Mouse (Mus musculus) gastrocnemius, postnatal 36 days (tissue): ENCODE measurements around the gene Acbd3. TPM values are rescaled to one million over a fixed set of nuclear protein-coding genes. Genes with fewer than 3 reads are reported as not detected.

Source experiments
- DNase-seq, 2 experiments: peaks; one replicate each; pipeline ENCODE4 v3.0.0; 2022
- intact Hi-C: fragments of 180-260 bp; cut with DNase I; formaldehyde crosslinking; loops from one replicate; pipeline ENCODE4 v1.15.1; 2025
- total RNA-seq, 2 experiments: library from RNA; stranded (reverse); gene quantifications; 2 replicates each; pipeline ENCODE4 v1.2.3; 2021

Acbd3 gene
- total RNA-seq, 2 experiments from 2014 or later: 10.5 to 11.4 TPM

DNA sequence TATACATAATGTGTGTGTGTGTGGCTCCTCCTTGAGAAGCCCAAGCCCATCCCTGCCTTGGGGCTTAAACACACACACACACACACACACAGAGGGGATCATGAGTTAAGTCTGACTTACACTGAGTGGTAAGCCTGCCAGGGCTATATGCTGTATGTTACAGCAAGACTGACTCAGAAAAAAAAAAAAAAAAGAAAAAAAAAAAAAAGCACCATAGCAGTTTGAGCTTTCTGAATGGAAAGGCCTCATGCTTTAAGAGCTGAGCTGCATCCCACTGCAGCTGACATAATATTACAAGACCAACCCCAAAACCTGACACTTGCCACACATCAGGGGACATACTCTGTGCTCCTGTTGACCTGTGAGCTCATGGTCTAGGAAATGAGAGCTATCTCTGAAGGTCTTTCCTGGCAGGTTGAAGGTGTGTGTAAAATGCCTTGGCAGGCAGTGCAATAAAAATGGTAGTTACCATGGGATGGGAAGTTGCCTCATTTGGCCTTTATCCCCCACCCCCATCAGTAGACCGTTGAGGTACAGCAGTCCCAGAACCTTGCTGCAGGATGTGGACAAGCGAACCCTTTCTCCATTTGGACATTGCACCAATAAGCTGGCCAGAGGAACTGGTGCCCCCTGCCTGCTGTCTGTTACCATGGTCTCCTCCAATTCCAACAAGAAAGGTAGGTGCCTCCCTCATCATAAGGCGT is 31.6 kb downstream of the Acbd3 start:
- intact Hi-C loops: no loop called here

DNA sequence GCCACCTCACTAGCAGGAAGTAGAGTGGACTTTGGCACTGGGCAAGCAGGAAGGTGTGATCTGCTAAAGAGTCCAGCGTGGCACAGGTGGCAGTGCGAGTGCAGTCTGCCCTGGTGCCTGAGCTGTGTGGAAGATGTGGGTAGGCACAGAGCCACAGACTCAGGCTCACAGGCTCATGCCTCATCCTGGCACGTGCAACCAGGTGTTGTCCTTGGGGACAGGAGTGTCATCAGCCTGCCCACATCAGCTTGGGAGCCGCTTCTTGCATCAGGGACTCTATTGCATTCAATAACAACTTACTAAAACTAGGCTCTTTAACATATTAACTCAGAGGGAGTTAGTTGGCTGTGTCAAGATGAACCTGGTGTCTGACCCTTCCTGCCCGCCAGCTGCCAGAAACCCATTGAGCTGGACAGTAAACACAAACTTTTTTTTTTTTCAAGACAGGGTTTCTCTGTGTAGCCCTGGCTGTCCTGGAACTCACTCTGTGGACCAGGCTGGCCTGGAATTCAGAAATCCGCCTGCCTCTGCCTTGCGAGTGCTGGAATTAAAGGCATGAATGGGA is 32.2 kb downstream of the Acbd3 start:
- intact Hi-C loops: no loop called here
- no peak for DNase-seq

More for the DNA sequence above, 31.6 kb downstream of the Acbd3 start:
- DNase-seq: no peak

DNA sequence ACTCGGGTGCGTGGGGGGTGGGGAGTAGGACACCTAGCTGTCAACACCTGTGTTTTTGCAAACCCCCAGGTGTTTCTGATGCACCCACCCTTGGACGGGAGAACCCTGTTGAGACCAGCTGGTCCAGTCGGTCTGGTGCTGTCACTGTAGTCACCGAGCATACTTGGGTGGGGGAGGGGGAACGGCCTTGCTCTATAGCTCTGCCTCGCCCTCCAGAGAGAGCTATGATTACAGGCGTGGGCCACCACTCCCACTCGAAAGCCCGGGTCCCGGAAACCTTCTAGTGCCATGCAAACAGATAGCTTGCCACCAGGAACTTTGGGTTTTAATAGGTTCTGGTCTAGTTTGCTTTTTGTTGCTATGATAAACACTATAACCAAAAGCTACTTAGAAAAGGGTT is 36.3 kb downstream of the Acbd3 start:
- no peak for DNase-seq
- intact Hi-C loops: loop anchor here (5.0 kb wide), 1 partner anchor 330 kb away; no protein-coding TSS in a partner anchor

DNA sequence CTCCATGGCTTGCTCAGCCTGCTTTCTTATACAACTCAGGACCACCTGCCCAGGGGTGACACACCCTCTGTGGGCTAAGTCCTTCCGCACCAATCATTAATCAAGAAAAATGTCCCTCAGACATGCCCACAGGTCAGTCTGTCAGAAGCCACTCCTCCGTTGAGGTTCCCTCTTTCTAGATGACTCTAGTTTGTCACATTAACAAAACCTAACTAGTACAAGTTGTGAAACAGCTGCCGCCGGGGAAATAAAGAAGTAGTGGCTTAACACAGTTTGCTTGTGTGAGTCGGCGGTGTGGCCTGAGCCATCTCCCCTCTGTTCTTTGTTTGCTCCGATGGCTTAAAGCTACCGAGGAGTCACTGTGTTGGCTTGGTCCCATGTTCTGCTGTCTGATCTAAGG is 36.8 kb downstream of the Acbd3 start:
- intact Hi-C loops: loop anchor here (5.0 kb wide), 1 partner anchor 330 kb away; no protein-coding TSS in a partner anchor
- DNase-seq: no peak

DNA sequence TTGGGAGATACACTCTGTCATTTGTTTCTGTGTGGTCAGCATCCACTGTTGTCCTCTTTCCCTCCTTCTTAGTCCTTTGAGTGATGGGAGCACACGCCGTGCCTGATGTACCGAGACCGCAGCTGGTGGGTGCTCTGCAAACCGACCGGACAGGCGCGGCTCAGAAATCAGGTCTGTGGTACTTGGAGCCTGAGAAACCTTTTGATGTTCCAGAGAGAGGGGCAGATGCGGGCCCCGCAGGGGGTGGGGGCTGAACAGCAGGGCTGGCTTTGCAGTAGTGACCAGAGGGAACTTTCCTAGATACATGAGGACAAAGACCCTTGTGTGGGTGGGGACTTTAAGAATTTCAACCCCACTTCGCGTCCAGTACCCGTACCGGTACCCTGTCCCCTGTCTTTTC is 37.5 kb downstream of the Acbd3 start:
- intact Hi-C loops: loop anchor here (5.0 kb wide), 1 partner anchor 331 kb away; no protein-coding TSS in a partner anchor
- DNase-seq: no peak

DNA sequence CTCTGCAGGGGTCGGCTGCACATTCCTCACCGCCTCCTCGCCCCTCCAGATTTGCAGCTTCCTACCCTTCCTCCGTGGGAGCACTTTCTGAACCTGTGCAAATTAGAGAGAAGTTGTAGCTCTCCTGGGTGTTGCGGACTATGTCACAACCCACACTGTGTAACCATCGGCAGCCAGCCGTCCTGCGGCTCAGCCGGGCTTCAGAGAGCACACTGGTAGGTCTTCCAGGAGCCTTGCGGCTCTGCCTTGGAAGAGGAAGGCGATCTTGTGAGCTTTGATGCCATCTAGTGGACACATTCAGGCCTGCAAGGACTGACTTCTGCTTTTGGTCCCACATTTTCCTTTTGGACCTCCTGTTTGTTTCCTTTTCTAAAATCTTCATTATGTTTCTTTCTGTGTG is 38.0 kb downstream of the Acbd3 start:
- peak; percentile 67 to 77 for DNase-seq
- intact Hi-C loops: loop anchor here (1.0 to 5.0 kb wide), 2 partner anchors 44 to 332 kb away; no protein-coding TSS in a partner anchor

DNA sequence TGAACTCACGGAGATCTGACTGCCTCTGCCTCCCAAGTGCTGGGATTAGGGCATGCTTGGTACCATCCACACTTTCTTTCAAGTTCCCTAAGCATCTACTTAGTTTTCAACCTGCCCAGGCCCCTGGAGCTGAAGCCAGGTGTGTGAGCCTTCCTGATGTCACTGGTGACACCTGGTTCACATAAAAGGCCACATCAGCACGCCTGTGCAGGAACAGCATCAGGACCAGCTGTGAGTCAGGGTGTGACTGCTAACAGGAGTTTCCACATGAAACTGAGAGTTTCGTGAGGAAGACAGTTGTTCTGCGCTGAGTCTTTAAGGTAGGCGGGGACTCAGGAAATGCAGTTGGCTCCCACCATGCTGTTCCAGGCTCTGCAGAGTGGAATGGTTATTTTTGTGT is 39.5 kb downstream of the Acbd3 start:
- no peak for DNase-seq
- intact Hi-C loops: loop anchor here (5.0 kb wide), 1 partner anchor 97 kb away; no protein-coding TSS in a partner anchor

DNA sequence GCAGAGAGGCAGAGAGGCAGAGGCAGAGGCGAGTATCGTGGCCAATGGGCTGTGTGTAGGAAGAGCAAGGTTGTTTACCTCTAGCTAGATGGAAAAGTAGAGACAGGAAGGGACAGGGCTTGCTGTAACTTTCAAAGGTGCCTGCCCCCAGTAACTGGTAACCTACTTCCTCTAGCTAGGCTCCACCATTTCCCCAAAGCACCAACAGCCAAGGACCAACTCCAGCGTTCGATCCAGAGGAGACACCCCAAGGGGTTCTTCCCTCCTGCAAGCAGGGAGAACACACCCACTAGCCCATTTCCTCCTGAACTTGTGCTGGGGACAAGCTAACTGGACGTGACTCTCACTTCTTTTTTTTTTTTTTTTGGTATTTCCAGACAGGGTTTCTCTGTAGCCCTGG is 40.7 kb downstream of the Acbd3 start:
- no peak for DNase-seq
- intact Hi-C loops: loop anchor here (5.0 kb wide), 1 partner anchor 96 kb away; no protein-coding TSS in a partner anchor

DNA sequence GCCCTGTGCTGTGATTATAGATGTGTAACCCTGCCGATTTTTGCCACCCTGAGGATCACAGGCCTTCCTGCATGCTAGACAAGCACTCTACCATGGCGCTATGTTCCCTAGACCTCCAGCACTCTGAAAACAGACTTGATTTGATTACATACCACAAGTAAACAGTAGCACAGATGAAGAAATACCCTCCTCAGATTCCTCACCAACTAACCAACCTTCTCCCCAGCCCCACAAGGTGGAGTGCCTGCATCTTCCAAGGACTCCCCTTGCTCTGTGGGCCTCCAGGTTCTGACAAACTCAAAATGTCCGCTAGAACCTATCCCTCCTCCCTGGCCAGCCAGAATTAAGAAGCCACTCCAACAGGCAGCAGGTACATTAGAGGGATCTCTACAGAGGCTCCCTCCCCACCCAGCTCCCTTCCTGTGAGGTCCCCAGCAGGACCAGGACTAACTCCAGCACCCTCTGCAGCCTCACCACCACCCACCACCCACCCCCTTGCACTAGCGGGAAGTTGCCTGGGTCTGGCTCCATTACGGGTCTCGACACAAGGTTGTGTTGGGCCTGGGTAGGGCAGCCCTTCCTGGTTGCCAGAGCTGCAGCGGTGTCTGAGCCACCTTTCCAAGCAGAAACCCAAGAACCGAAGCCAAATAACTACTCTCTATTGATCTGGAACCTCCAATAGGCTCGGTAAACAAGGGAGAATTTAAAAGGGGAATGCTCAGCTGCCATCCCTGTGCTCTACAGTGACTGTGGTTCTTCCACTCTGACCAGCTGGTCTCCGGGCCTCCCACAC is 41.9 kb downstream of the Acbd3 start:
- intact Hi-C loops: loop anchor here (2.0 to 5.0 kb wide), 2 partner anchors 45 to 95 kb away; partner anchors contain the start of gene H3f3a
- no peak for DNase-seq

DNA sequence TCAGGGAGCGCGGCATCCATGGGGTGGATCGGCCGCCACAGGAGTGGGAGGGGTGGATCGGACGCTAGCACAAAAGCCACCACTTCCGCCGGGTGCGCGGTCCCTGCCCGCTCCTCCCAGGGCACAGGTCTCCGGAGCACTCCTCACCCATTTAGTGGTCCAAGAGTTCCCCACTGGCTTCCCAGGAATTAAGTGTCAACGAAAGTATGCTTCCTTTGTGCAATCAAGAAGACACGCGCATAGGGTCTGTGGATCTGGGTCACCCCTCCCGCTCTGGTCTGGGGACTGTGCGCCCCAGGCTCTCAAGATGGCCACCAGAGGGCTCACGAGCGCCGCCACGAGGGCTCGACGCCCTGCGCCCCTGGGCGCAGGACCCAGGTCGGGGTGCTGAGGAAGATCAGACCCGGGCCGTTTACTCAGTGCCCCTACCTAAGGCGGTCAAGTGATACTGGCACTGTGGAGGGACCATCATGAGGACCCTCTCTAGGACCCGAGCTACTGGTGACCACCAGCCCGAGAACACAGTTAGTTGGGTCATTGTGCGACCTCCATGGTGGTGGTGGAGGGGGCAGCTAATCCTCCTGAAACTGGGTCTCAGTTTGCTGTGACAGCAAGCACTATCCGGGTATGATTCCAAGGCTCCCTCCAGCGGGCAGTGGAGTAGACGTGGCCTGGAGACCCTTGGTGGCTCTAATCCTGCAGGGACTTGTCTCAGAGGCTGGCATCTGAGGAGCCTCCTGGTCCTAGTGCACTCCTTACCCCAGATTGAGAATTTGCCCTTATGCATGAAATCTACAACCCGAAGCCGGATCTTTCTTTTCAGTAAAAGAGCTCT is 42.7 kb downstream of the Acbd3 start:
- DNase-seq: peak; percentile 67 to 81
- intact Hi-C loops: loop anchor here (2.0 to 5.0 kb wide), 2 partner anchors 44 to 94 kb away; partner anchors contain the start of gene H3f3a

DNA sequence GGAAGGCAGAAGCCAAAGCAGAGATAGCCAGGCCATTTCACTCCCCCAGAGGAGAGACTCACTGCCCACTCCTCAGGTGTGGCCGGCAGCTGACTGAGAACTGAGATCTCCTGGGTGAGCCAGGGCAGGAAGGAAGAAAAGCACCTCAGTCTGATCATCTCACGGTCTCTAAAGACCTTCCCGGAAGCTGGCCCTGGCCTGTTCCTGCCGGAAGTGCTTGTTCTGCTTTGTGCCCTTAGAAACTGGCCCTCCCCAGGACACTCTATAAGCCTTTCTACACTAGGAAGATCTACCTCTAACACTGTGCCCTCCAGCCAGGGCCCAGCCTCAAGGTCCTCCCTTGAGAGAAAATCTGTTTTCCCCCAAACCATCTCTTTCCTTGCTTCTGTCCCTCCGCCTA is 45.5 kb downstream of the Acbd3 start:
- no peak for DNase-seq
- intact Hi-C loops: no loop called here

DNA sequence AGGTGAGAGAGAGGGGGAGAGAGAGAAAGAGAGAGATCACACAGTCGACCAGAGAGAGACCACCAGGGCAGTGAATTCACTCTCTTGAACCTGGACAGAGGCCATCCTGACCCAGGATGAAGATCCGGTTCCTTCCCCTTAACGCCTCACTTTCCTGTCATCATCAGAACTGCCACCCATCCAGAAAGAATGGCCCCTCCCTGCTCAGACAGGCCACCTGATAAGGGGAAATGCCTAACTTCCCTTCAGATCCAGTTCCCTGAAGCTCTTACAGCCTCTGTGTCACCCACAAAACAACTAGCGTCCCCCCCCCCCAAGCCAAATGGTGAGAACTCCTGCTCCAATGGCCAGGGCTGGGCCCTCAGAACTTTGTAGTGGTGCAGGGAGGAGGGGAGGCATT is 45.9 kb downstream of the Acbd3 start:
- intact Hi-C loops: no loop called here
- DNase-seq: no peak

DNA sequence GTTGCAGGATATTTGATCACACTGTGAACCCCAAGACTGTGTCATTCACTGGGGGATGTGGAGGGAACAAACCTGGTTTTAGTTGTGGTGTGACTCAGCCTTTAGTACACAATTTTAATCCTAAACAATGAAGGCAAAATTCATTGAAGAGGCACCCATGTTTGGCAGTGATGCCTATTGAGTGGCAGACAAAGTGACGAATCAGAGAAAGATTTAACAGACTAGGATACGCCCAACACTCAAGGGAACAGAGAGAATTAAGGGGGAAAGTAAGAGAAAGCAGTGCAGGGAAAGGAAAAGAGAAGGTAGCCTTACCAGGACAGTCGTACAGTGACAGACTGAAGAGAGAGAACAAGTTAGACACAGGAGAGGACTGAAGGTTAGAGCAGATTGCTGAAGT is 46.4 kb downstream of the Acbd3 start:
- no peak for DNase-seq
- intact Hi-C loops: no loop called here

DNA sequence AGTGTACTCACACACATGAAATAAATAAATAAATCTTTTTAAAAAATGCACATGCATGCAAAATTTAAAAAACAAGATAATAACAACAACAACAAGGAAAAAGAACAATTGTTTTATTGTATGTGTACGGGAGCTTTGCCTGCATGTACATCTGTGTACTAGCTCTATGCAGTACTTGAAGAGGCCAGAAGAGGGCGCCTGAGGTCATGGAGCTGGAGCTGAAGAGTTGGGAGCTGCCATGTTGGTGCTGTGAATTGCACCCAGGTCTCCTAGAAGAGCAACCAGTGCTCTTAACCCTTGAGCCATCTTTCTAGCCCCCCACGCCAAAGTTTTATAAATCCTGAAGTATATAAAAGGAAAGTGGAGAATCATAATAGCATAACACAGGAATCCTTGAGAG is 48.8 kb downstream of the Acbd3 start:
- intact Hi-C loops: no loop called here
- DNase-seq: no peak

DNA sequence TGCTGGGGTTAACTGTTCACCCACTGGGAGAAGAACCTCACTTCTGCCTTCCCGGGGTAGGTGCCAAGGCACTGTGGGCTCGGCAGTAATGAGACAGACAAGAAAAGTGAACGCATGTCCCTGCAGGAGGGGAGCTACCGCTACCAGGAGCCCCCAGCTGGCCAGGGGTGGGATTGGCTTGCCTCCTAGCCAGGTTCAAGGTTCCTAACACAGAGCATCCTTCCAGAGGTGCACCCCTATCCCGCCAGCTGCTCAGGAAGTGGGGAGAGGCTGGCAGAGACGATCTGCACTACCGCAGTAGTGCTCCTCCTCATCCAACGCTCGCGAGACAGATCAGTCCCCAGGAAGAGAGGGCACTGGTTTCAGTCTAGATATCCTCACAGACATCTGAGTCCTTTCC is 49.5 kb downstream of the Acbd3 start:
- intact Hi-C loops: no loop called here
- DNase-seq: no peak

DNA sequence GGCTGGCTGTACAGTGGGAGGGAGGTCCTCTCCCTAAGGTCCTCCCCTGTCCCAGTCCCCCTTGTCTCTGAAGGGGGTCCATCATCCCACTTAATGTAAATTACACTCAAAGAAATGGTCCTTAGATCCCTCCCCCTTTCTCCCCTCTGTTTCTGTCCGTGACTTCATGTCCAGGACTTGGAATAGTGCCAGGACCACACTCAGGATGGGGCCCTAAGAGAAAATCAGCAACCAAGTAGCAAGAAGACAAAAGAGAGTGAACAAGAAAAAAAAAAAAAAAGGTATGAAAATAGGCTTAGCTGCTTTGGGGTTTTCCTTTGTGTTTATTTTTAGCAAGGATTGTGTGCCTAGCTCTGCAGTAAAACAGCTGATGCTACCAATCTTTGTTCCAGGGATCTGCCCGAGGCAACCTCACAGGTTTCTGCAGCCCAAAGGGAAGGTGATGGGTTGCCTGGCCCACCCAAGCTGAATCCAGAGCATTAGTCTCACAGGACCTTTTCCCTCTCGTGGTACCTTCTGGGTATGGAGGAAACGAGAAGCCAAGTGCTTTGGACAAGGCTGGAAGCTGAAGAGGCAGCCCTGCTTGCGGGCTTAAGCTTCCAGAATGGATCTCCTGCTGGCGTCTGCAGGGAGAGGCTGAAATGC is 50.1 kb downstream of the Acbd3 start:
- DNase-seq: no peak
- intact Hi-C loops: loop anchor here (2.0 kb wide), 1 partner anchor 37 kb away; the partner anchor contains the start of gene H3f3a

DNA sequence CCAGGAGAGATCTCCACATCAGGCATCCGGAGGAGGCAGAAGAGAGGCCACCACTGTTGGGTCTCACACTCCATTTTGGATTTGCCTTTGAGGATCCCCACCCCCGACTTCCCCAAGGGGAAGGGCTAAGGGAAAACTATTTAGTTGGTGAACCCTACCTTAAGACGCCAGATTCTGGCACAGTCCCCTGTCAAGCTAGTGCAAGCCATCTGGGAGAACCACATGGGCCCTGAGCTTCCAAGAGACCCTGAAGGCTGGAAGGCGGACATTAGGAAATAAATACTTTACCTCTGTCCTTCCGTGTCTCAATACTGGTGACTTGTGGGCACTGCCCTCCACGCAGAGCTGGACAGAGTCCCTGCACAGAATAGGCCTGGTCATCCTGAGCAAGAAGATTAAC is 50.7 kb downstream of the Acbd3 start:
- DNase-seq: no peak
- intact Hi-C loops: loop anchor here (2.0 kb wide), 1 partner anchor 36 kb away; the partner anchor contains the start of gene H3f3a

DNA sequence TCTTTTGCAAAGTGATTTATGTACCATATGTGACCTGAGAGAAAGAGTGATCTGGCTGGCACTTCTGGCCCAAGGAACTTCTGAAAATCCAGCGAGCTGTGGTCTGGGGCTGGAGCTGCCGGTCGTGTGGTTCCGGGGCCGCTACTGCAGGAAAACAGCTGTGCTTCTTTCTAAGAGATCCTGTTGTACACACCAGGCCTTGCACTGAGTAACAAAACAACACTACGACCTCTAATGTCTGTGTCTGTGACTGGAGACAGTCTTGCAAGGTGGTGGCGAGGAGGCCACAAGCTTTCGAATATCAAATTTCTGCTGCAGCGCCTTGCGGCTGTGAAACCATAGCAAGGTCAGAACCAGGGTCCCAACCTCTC is 51.4 kb downstream of the Acbd3 start:
- no peak for DNase-seq
- intact Hi-C loops: loop anchor here (2.0 kb wide), 1 partner anchor 36 kb away; the partner anchor contains the start of gene H3f3a

DNA sequence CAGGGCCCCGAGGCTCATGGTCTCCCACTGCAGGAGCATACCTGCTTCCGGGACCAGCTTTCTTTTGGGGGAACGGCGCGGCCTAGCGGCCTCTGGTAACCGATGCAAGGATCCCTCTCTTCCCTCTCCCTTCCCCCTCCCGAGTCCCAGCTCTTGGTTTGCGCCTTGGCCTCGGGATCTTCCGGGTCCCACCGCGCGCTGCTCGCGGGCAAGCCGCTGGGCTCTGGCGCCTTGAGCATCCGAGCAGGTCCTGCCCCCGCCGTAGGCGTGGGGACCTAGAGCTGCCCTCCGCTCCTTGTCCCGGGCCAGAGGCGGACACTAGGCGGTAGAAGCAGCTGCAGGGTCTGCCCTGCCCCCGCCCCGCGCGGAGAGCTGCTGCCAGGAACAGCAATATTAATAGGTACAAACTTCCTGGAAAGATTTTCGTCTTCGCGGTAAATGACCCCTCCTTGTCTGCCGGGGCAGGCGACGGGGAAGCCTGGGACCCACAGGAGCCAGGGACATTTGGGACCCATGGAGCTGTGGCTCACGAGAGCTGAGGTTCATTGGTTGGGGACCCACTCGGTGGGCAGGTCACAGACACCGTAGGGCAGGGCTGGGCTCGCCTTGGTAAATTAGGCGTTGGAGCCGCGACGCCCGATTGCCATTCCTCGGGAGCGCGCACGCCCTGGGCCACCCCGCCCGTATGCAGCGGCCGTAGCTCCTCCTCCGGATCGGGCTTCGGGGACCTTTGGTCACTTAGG is 52.0 kb downstream of the Acbd3 start:
- intact Hi-C loops: loop anchor here (2.0 kb wide), 1 partner anchor 35 kb away; the partner anchor contains the start of gene H3f3a
- peak; percentile 79 to 80 for DNase-seq
